Mouse (Mus musculus): ENCODE data around the gene Dlx5. TPM values are rescaled to one million over a fixed set of nuclear protein-coding genes. Genes with fewer than 3 reads are reported as not detected.

The Dlx5 gene
- polyA plus RNA-seq, 1 experiment, result not detected

DNA sequence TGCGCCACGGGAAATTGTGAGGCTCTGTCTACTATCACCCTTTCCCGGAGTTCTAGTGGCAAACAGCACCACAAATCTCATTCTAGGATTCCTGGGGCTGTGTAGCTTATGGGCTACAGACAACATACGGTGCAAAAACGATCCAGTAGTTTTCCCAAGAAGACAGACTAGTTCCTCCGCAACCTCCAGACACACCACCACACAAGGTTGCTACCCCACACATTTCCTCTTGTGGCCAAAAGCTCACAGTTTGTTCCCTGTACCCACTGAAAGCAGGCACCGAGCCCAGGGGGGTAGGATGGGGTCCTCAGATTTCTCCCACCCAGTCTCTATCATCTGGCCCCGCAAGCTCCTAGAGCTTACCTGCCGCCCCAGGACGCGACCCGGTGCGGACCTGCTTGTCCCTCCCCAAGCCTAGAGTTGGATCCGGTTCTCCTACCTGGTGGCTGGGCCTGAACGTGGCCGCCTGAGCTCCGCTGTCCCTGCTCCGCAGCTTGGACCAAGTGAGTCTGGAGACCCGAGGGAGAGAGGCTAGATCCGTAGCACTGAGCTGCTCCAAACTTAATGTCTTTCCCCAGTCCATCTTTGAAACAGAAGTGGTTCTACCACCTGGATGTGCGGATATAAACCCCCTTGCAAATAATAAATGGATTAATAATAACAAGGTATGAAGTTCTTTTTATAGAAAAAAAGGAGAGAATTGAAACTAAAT is 20.6 kb downstream of the Dlx5 start:
- TF ChIP-seq POLR2A (IDR thresholded peaks at IDR 0.05; ENCODE audit: borderline replicate concordance, insufficient read depth, low read length), result no peak
- TF ChIP-seq CTCF (IDR thresholded peaks at IDR 0.05; ENCODE audit: borderline replicate concordance, insufficient read depth, low read depth, low read length), result no peak
- Histone ChIP-seq H3K4me1 (ENCODE audit: control insufficient read depth, insufficient read depth, low read length) (peaks cover 2% of the 10 kb centered on the region), H3K4me3 (replicated peaks; ENCODE audit: insufficient read depth, low read depth, low read length) (no peak overlapping the region), H3K27ac (ENCODE audit: insufficient read depth, low read length) (no peak overlapping the region), H3K27me3 (ENCODE audit: control insufficient read depth, insufficient read depth, low read length) (peaks cover 35% of the 10 kb centered on the region)
- WGBS, result 1% methylated on average over 21 of the region's 21 CpGs
- DNase-seq, result no peak

DNA sequence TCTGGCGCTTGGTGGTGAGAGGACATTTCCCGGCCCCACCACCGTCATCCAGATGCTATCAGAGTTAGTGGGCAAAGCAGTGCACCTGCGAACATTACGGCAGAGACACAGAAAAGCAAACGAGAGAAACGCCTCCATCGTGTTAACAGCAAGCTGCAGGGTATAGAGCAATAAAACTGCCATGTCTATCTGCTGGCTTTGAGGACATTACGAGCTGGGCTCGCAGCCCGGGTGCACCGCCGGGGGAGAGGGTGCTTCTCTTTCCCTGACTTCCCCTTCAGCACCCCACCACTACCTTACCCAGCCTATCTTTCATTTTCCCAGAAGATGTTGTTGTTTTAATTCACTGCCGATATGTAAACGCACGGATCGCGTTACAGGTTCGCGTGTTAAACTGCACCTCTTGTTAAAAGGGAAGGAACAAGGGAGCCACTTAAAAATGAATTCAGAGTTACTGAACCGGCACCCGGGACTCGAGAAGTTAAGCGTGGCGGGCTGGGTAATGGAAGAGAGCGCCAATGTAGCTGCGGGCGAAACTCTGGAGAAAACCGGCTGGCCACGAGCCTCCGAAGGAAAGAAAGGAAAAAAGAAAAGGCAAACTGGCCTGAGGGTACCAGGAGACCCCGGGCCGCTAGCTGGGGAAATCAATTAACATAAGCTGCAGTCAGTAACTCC is 21.3 kb downstream of the Dlx5 start:
- peaks cover 35% of the 10 kb centered on the region for H3K27me3 ChIP-seq (ENCODE audit: control insufficient read depth, insufficient read depth, low read length)
- DNase-seq, result no peak
- no peak for TF ChIP-seq POLR2A (IDR thresholded peaks at IDR 0.05; ENCODE audit: borderline replicate concordance, insufficient read depth, low read length)
- TF ChIP-seq CTCF (IDR thresholded peaks at IDR 0.05; ENCODE audit: borderline replicate concordance, insufficient read depth, low read depth, low read length), result no peak
- WGBS, result 1% methylated on average over 33 of the region's 33 CpGs
- H3K4me3 ChIP-seq (replicated peaks; ENCODE audit: insufficient read depth, low read depth, low read length), result no peak overlapping the region
- peaks cover 2% of the 10 kb centered on the region for H3K4me1 ChIP-seq (ENCODE audit: control insufficient read depth, insufficient read depth, low read length)
- no peak overlapping the region for H3K27ac ChIP-seq (ENCODE audit: insufficient read depth, low read length)

DNA sequence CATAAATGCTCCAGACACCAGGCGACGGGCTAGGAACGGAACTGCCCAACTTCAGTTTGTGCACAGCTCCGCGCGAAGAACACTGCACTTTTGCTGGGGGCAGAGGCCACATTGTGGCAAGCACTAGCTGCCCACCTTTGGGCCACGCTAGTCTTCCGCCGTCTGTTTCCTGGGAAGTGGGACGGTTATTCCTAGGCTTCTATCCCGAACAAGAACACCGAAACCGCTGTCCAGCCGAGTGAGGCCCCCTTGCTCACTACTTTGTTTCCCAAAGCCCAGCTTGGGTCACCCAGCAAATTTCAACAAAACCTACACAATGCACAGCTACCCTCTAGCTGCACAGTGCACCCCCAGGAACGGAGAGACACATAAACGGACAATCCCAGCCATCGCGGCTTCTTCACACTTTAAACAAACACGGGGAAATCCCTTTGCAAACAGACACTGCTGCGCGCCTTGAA is 21.9 kb downstream of the Dlx5 start:
- no peak overlapping the region for H3K4me3 ChIP-seq (replicated peaks; ENCODE audit: insufficient read depth, low read depth, low read length)
- DNase-seq, result no peak
- TF ChIP-seq CTCF (IDR thresholded peaks at IDR 0.05; ENCODE audit: borderline replicate concordance, insufficient read depth, low read depth, low read length) (no peak), POLR2A (IDR thresholded peaks at IDR 0.05; ENCODE audit: borderline replicate concordance, insufficient read depth, low read length) (no peak)
- 3% methylated on average over 21 of the region's 21 CpGs for WGBS
- H3K27ac ChIP-seq (ENCODE audit: insufficient read depth, low read length), result no peak overlapping the region
- H3K27me3 ChIP-seq (ENCODE audit: control insufficient read depth, insufficient read depth, low read length), result peaks cover 36% of the 10 kb centered on the region
- H3K4me1 ChIP-seq (ENCODE audit: control insufficient read depth, insufficient read depth, low read length), result peaks cover 2% of the 10 kb centered on the region

DNA sequence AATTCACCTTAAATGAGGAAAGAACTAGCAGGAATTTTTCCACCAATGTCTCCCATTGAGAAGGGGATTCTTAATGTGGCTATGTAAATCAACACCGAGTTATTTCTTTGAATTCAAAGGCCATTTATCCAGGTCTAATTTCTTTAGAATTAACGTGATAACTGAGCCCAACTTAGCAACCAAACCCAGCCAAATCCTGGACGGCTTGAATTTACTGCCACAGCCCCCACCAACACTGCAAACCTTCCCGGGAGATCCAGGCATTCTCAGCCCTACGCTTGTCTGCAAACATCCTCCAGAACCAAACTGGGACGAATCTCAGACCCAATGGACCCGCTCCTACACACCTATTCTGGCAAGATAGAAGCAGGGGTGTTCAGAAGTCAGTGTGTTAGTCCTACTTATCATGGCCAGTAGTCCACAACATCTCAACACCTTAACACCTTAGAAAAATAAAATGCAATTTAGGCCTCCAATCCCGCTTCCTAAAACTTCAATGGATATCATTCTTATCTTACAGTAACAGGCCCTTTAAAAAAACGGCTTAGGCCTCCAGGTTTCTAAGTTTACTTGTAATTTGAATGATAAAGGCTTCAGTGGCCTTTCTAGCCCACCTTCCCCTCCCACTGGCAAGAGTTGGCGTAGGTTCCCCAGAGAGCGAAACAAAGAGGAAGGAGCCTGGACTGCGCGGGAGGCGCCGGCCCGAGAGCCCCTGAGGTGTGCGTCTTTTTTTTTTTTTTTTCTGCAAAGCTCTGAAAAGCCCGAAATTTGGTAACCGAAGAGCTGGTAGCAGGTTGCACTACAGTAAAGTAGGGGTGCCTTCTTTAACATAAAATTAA is 22.6 kb downstream of the Dlx5 start:
- Histone ChIP-seq H3K27me3 (ENCODE audit: control insufficient read depth, insufficient read depth, low read length) (peaks cover 30% of the 10 kb centered on the region), H3K4me3 (replicated peaks; ENCODE audit: insufficient read depth, low read depth, low read length) (no peak overlapping the region), H3K27ac (ENCODE audit: insufficient read depth, low read length) (no peak overlapping the region), H3K4me1 (ENCODE audit: control insufficient read depth, insufficient read depth, low read length) (peaks cover 2% of the 10 kb centered on the region)
- TF ChIP-seq CTCF (IDR thresholded peaks at IDR 0.05; ENCODE audit: borderline replicate concordance, insufficient read depth, low read depth, low read length), result no peak
- no peak for TF ChIP-seq POLR2A (IDR thresholded peaks at IDR 0.05; ENCODE audit: borderline replicate concordance, insufficient read depth, low read length)
- DNase-seq, result no peak
- 4% methylated on average over 19 of the region's 19 CpGs for WGBS

DNA sequence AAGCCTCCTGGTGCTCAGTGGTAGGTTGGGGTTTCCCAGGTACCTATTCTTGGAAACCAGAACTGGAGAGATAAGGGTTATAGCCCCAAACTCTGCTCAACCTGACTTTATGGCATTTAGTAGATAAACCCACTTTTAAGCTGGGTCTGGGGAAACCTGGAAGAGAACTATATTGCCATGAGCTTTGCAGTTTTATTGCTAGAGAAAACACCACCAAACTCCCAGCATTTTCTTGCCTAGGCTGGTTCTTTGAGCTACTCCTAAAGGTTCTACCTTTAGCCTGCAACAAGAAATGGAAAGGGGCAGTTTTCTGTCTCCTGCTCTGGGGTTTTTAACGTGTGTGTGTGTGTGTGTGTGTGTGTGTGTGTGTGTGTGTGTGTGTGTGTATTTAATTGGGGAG is 23.3 kb downstream of the Dlx5 start:
- Histone ChIP-seq H3K4me1 (ENCODE audit: control insufficient read depth, insufficient read depth, low read length) (peaks cover 1% of the 10 kb centered on the region), H3K4me3 (replicated peaks; ENCODE audit: insufficient read depth, low read depth, low read length) (no peak overlapping the region), H3K27ac (ENCODE audit: insufficient read depth, low read length) (no peak overlapping the region), H3K27me3 (ENCODE audit: control insufficient read depth, insufficient read depth, low read length) (peaks cover 24% of the 10 kb centered on the region)
- TF ChIP-seq POLR2A (IDR thresholded peaks at IDR 0.05; ENCODE audit: borderline replicate concordance, insufficient read depth, low read length) (no peak), CTCF (IDR thresholded peaks at IDR 0.05; ENCODE audit: borderline replicate concordance, insufficient read depth, low read depth, low read length) (no peak)
- WGBS, result 0% methylated on average over 1 of the region's 1 CpGs
- DNase-seq, result no peak

DNA sequence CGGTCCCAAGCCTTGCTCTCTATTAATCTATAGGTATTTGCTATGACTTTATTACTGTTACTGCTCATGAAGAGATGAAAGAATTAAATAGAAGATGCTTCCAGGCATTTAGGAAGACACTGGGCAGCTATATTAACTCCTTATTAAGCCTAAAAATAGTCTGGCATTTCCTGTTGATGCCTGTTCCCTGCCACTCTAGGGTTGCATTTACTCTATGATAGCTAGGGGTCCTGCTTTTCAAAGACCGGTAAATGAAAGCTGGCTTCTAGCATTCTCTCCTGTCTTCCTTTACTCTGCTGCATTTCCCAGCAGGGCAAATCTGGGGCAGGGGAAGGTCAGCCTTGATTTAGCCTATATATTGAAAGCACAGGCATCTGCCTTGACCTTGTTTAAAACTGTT is 24.1 kb downstream of the Dlx5 start:
- no peak overlapping the region for H3K4me3 ChIP-seq (replicated peaks; ENCODE audit: insufficient read depth, low read depth, low read length)
- no peaks in the 10 kb centered on the region; the same call in 1 of the 2 replicates for H3K4me1 ChIP-seq (ENCODE audit: control insufficient read depth, insufficient read depth, low read length)
- peaks cover 19% of the 10 kb centered on the region for H3K27me3 ChIP-seq (ENCODE audit: control insufficient read depth, insufficient read depth, low read length)
- DNase-seq, result no peak
- TF ChIP-seq POLR2A (IDR thresholded peaks at IDR 0.05; ENCODE audit: borderline replicate concordance, insufficient read depth, low read length) (no peak), CTCF (IDR thresholded peaks at IDR 0.05; ENCODE audit: borderline replicate concordance, insufficient read depth, low read depth, low read length) (no peak)
- H3K27ac ChIP-seq (ENCODE audit: insufficient read depth, low read length), result no peak overlapping the region
- WGBS, result 12% methylated on average over 2 of the region's 2 CpGs

DNA sequence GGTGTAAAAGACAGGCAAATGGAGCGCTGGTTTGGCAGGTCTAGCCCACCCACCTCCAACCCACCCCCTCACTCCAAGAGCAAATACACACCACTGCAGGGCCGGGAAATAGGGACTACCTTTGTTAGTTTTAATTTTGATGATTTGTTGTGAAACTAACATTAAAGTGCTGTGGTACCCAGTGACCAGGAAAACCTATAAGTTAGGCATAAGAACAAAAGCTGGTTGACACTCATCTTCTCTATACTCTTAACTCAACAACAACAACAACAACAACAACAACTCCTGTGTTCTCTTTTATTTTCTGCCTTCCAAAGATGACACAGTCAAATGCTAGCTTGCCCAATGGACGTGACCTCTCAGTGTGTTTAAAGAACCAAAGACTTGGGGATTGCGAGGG is 25.0 kb downstream of the Dlx5 start:
- WGBS, result 9% methylated on average over 4 of the region's 4 CpGs

More for the DNA sequence above, 25.0 kb downstream of the Dlx5 start:
- Histone ChIP-seq H3K4me3 (replicated peaks; ENCODE audit: insufficient read depth, low read depth, low read length) (no peak overlapping the region), H3K4me1 (ENCODE audit: control insufficient read depth, insufficient read depth, low read length) (no peaks in the 10 kb centered on the region; the same call in 1 of the 2 replicates), H3K27ac (ENCODE audit: insufficient read depth, low read length) (no peak overlapping the region), H3K27me3 (ENCODE audit: control insufficient read depth, insufficient read depth, low read length) (peaks cover 17% of the 10 kb centered on the region)
- no peak for DNase-seq
- no peak for TF ChIP-seq CTCF (IDR thresholded peaks at IDR 0.05; ENCODE audit: borderline replicate concordance, insufficient read depth, low read depth, low read length)
- TF ChIP-seq POLR2A (IDR thresholded peaks at IDR 0.05; ENCODE audit: borderline replicate concordance, insufficient read depth, low read length), result no peak

Measured in cerebellum, adult 2 months (tissue).